Mouse (Mus musculus): ENCODE results near the gene Cfap157. TPM values are rescaled to one million over a fixed set of nuclear protein-coding genes. Genes with fewer than 3 reads are reported as not detected.

Cfap157 gene
- not detected for total RNA-seq (2023)

GRCm38 (mm10) chr2:32784048-32784681, at the start of gene Cfap157:
Gene Cfap157 (minus strand): TSS chr2:32784428.

GRCm38 (mm10) chr2:32775359-32776074, 8.7 kb downstream of the Cfap157 start, which contains the start of the genes Ttc16 and Ptrh1:
Gene Ttc16 (minus strand): TSS chr2:32775633.
Gene Ptrh1 (plus strand): TSS chr2:32775786.

GRCm38 (mm10) chr2:32757056-32757845, 27.0 kb downstream of the Cfap157 start, which contains the start of gene Tor2a:
Gene Tor2a (plus strand): TSS chr2:32757234.

GRCm38 (mm10) chr2:32740916-32741272, 43.3 kb downstream of the Cfap157 start, which contains the start of gene 6330409D20Rik:
Gene 6330409D20Rik (minus strand): TSS chr2:32741016.

Other genes starting within 250 kb of the Cfap157 start
- gene Fam102a, start 249.1 kb downstream of the Cfap157 start, total RNA-seq (2023) = 10 to 100 TPM; 69.0 to 74.8 TPM
- 10 to 100 TPM; 63.0 to 66.8 TPM for gene Dpm2, start 213.6 kb downstream of the Cfap157 start, total RNA-seq (2023)
- gene Pip5kl1, start 209.6 kb downstream of the Cfap157 start, total RNA-seq (2023) = under 1 TPM in 1 of 2 experiments, not detected in 1; 0.56 TPM
- not detected for gene 9430097D07Rik, start 208.7 kb downstream of the Cfap157 start, total RNA-seq (2023)
- gene St6galnac4, start 197.3 kb downstream of the Cfap157 start, total RNA-seq (2023) = 10 to 100 TPM; 59.7 to 63.9 TPM
- gene St6galnac6, start 184.7 kb downstream of the Cfap157 start, total RNA-seq (2023) = 10 to 100 TPM in 1 of 2 experiments, 1 to 10 TPM in 1; 6.3 to 10.6 TPM
- not detected for gene Ak1, start 162.7 kb downstream of the Cfap157 start, total RNA-seq (2023)
- under 1 TPM; 0.36 to 0.84 TPM for gene Eng, start 137.8 kb downstream of the Cfap157 start, total RNA-seq (2023)
- 10 to 100 TPM; 30.3 to 36.4 TPM for gene Fpgs, start 80.3 kb downstream of the Cfap157 start, total RNA-seq (2023)
- 100 to 1,000 TPM; 160 to 188 TPM for gene Cdk9, start 71.4 kb downstream of the Cfap157 start, total RNA-seq (2023)
- gene Sh2d3c, start 63.4 kb downstream of the Cfap157 start, total RNA-seq (2023) = 100 to 1,000 TPM; 113 to 116 TPM
- not detected for gene 6330409D20Rik, start 43.4 kb downstream of the Cfap157 start, total RNA-seq (2023)
- 10 to 100 TPM; 35.6 to 37.1 TPM for gene Tor2a, start 27.2 kb downstream of the Cfap157 start, total RNA-seq (2023)
- under 1 TPM in 1 of 2 experiments, not detected in 1; 0.15 TPM for gene Ttc16, start 8.8 kb downstream of the Cfap157 start, total RNA-seq (2023)
- gene Ptrh1, start 8.6 kb downstream of the Cfap157 start, total RNA-seq (2023) = 1 to 10 TPM; 2.5 to 3.8 TPM
- gene Stxbp1, start 62.8 kb upstream of the Cfap157 start, total RNA-seq (2023) = 1 to 10 TPM; 4.8 to 5.4 TPM
- gene Fam129b, start 91.7 kb upstream of the Cfap157 start, total RNA-seq (2023) = 1 to 10 TPM in 1 of 2 experiments, under 1 TPM in 1; 0.80 to 1.8 TPM
- gene Rpl12, start 177.1 kb upstream of the Cfap157 start, total RNA-seq (2023) = 100 to 1,000 TPM; 830 to 892 TPM
- 10 to 100 TPM; 19.2 to 19.4 TPM for gene Lrsam1, start 177.2 kb upstream of the Cfap157 start, total RNA-seq (2023)
- gene Slc2a8, start 197.7 kb upstream of the Cfap157 start, total RNA-seq (2023) = 10 to 100 TPM in 1 of 2 experiments, 1 to 10 TPM in 1; 7.0 to 11.9 TPM

All from B cell, adult 67 days (primary cell).